Mouse (Mus musculus): ENCODE data around the gene Uba5. TPM values are rescaled to one million over a fixed set of nuclear protein-coding genes. Genes with fewer than 3 reads are reported as not detected.

Uba5 gene
- polyA plus RNA-seq, 1 experiment = 19.6 TPM

DNA sequence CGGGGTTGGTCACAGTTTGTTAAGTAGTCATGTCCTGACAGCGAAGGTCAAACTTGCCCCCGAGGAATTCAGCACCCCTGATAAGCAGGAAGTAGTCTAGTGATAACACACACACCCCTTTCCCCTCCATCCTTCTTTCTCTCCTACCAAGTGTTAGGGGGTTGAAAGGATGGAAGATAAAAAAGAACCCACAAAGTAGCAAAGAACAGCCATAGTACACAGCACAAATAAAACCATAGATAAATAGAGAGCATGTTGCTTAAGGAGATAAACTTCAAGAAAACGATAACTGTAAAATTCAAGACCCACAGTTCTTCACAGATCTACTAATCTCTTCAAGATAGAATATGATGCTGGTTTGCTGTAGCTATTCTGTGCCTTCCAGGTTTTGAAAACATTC is 7.3 kb upstream of the Uba5 start:
- 72% methylated on average over 4 of the region's 4 CpGs for WGBS
- DNase-seq (ENCODE audit: low read depth, low spot score) = no peak

DNA sequence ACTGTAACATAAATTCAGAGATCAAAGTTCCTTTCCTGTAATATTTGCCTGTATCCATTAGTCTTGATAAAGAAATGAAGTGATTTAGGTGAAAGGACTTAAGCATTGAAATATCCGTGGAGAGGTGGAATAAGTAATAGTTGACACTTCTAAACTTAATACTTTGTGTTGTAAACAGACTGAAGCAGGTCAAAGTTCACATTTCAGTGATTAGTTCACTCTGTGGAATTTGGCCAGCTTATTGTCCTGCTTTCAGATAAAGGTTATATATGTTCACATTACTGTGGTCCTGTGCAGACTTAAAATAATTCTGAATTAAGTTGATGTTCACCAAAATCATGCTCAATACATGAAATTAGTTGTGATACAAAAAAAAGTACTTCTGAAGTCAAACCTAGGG is 1.6 kb upstream of the Uba5 start:
- DNase-seq (ENCODE audit: low read depth, low spot score) = no peak
- 6% methylated on average over 1 of the region's 1 CpGs for WGBS

- DNase-seq (ENCODE audit: low read depth, low spot score) = peak; percentile 82
- under 1% methylated on average over 30 of the region's 30 CpGs for WGBS
Observed at GRCm38 (mm10) chr9:104063244-104063961, 469 bp upstream of the Uba5 start, which contains the start of gene Acad11. Gene Acad11, plus strand, starts transcription at chr9:104063377.

DNA sequence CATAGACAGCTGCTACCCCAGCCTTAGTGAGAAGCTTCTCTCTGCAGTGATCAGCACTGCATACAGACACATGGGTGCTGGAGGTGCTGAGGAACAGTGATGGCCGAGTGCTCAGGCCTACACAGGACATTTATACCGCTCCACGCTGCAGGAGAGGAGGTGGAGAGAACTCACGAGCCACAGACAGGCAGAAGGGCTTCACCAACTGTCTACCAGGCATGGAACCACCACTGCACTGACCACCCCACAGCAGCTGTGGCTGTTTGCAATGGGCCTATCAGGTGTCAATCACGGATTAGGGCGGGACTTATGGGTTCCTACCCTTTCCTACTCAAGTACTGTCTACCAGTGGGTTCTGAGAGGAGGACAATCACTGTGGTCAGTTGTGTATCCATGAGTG is 11.9 kb downstream of the Uba5 start:
- no peak for DNase-seq (ENCODE audit: low read depth, low spot score)
- 90% methylated on average over 6 of the region's 6 CpGs for WGBS

DNA sequence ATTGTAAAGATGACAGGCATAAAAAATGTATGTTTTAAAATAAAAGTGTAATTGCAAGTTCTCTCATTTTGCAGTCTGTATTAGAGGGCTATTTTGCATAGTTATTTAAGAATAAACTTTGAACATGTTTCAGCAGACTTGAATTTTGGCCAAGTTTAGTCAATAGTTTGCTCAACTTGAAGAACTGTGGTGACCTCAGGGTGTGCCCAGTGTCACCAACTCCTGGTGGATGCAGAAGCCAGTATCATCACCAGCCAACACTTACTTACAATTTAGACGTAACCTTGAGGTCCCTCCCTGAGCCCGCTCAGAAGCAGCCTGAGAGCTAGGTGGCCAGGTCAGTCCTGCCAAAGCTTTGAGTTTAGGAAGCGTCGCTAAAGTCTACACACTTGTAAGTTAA is 19.3 kb downstream of the Uba5 start:
- DNase-seq (ENCODE audit: low read depth, low spot score) = no peak
- 78% methylated on average over 4 of the region's 4 CpGs for WGBS

GRCm38 (mm10) chr9:104040362-104040761 is 22.6 kb downstream of the Uba5 start, which contains the start of gene Gm28305:
Gene Gm28305, plus strand, starts transcription at chr9:104040662.
- WGBS = 66% methylated on average over 2 of the region's 2 CpGs
- DNase-seq (ENCODE audit: low read depth, low spot score) = no peak

GRCm38 (mm10) chr9:104039742-104040141 is 23.2 kb downstream of the Uba5 start:
- WGBS = 80% methylated on average over 4 of the region's 4 CpGs

GRCm38 (mm10) chr9:104039031-104039695 is 23.8 kb downstream of the Uba5 start:
- DNase-seq (ENCODE audit: low read depth, low spot score) = no peak
- WGBS = 82% methylated on average over 21 of the region's 21 CpGs

More at GRCm38 (mm10) chr9:104039742-104040141, 23.2 kb downstream of the Uba5 start:
- DNase-seq (ENCODE audit: low read depth, low spot score) = no peak

- DNase-seq (ENCODE audit: low read depth, low spot score) = no peak
- WGBS = 79% methylated on average over 13 of the region's 13 CpGs
Observed at GRCm38 (mm10) chr9:104038266-104038665, 24.7 kb downstream of the Uba5 start.

DNA sequence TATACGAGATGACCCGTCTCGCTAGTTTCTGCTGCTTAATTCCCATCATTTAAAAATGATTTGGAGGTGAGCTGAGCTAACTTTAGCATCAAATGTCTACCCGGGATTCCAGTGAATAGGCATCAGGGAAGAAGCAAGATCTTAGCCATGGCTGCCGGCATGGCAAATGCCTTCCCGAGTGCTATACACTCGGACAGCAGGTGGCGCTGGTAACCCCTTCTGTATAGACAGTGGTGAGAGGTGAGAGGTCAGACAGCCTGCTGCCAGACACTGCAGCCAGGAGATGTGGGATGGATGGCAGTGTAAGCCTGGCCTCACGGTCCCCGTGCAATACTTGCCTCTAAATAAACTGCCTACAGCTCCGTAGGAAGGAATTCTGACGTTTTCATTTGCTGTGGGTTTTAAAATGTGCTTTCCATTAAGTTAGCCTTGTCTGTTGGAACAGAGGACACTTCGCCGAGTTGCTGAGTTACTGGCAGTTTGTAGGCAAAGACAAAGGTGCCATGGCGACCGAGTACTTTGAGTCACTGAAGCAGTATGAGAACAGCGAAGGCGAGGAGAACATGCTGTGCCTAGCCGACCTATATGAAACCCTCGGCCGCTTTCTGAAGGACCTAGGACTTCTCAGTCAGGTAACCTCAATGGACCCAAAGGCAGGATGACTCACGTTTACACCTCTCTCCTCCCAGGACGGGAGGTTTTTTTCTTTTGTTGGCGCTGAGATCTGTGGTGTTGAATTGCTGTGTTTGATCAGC is 27.5 kb downstream of the Uba5 start:
- peak; percentile 48 for DNase-seq (ENCODE audit: low read depth, low spot score)
- 48% methylated on average over 24 of the region's 24 CpGs for WGBS

- WGBS = 81% methylated on average over 6 of the region's 6 CpGs
- DNase-seq (ENCODE audit: low read depth, low spot score) = no peak
Observed at GRCm38 (mm10) chr9:104034718-104035117, 28.2 kb downstream of the Uba5 start.

DNA sequence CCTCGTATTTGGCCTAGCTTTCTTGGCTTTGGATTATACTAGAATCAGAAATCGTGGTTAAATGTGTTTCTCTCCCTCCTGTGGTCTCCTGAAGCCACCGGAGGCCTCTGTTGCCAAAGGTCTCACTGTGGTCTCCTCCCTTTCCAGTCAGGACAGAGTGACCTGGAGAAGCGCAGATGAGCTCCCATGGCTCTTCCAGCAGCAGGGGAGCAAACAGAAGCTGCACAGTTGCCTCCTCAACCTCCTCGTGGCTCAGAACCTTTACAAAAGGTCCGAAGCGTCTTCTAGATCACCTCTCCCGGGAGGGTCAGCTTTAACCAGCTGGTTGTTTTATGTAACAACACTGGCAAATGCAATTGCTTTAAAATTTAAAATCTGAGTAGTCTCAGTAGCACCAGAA is 28.7 kb downstream of the Uba5 start:
- no peak for DNase-seq (ENCODE audit: low read depth, low spot score)
- 88% methylated on average over 8 of the region's 8 CpGs for WGBS

DNA sequence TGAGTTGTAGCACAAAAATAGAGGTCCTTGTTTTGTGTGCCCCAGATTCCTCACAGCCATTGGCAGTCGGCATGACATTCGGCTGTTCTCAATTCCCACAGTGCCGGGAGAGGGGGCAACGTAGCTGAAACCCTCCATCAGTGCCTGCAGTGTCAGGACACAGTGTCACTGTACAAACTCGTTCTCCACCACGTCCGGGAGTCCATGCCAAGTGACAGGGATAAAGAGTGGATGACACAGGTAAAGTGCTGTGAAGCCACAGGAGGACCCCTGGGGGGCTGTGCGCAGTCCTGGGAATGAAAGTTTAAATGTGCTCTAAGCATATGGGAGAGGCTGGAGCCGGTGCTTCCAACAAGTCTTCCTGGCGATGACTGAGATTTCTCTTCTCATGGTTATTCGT is 33.1 kb downstream of the Uba5 start:
- no peak for DNase-seq (ENCODE audit: low read depth, low spot score)
- WGBS = 90% methylated on average over 11 of the region's 11 CpGs

- DNase-seq (ENCODE audit: low read depth, low spot score) = no peak
- WGBS = 99% methylated on average over 8 of the region's 8 CpGs
Observed at GRCm38 (mm10) chr9:104027186-104027585, 35.7 kb downstream of the Uba5 start.

GRCm38 (mm10) chr9:104021026-104021425 is 41.9 kb downstream of the Uba5 start:
- WGBS = 93% methylated on average over 10 of the region's 10 CpGs
- no peak for DNase-seq (ENCODE audit: low read depth, low spot score)

- DNase-seq (ENCODE audit: low read depth, low spot score) = no peak
- 82% methylated on average over 1 of the region's 1 CpGs for WGBS
Observed at GRCm38 (mm10) chr9:104014526-104014925, 48.4 kb downstream of the Uba5 start.

GRCm38 (mm10) chr9:104002913-104003330 is 60.0 kb downstream of the Uba5 start:
- no peak for DNase-seq (ENCODE audit: low read depth, low spot score)
- under 1% methylated on average over 37 of the region's 37 CpGs for WGBS

DNA sequence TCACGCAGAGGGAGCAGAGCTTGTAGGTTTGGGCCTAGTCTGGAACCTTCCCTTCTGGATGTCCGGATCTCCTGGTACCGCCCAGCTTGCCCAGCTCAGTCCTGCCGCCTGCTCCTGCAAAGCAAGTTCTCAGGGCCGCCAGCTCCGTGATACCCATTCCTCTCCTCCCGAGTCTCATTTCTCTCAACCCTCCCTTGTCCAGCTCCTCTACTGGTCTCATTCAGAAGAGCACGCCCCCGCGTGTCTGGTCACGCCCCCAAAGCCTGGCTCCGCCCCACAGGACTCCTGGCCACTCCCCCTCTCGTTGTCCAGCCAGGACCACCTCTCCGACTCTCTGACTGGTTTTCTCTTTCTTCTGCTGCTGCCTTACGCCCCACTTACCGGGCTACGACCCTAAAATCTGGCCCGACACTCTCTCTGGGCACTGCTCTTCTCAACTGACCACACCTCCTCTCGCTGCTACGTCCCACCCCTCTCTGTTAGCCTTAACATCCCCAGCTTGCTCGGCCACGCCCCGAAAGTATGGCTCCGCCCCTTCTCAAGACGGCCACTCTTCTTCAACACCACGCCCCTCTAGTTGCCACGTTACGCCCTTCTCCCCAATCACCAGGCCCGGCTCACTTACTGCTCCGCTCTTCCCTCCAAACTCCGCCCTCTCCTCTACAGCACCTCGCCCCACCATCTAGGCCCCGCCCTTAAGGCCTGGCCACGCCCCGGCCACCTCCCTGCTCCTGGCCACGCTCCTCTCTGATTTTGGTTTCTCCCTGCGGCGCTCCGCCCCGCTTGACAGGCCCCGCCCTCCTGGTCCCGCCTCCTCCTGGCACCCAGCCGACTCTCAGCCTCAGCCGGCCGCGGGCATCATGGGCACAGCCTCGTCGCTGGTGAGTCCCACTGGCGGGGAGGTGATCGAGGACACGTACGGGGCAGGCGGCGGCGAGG is 60.7 kb downstream of the Uba5 start, which contains the start of gene Nphp3:
Nphp3 (plus strand) TSS at position 624 of the 939 bp plus-strand sequence.
- peak; percentile 100 for DNase-seq (ENCODE audit: low read depth, low spot score)
- under 1% methylated on average over 55 of the region's 55 CpGs for WGBS

GRCm38 (mm10) chr9:104000601-104001000 is 62.3 kb downstream of the Uba5 start:
- 39% methylated on average over 3 of the region's 3 CpGs for WGBS
- DNase-seq (ENCODE audit: low read depth, low spot score) = no peak
